Comparison of ENCODE assay signal across 9 mouse cellular contexts in the genomic region with DNA sequence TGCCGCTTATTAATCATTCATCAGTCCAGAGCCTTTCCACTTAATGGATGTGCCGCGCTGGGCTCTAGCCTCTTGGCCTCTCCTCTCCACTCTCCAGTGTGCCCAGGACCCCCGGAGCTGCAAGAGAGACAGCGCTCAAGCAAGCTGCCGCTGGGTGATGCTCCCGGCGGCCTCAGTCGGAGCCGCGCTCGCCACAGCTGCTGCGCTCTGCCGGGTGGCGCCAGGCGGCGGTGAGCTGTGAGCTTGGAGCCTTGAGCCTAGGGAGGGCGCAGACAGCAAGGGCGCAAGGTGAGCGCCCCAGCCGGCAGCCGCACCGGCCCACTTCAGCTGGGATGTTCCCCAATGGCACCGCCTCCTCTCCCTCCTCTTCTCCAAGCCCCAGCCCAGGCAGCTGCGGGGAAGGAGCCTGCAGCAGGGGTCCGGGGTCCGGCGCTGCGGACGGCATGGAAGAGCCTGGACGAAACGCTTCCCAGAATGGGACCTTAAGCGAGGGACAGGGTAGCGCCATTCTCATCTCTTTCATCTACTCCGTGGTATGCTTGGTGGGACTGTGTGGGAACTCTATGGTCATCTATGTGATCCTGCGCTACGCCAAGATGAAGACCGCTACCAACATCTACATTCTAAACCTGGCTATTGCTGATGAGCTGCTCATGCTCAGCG. TPM values are rescaled to one million over a fixed set of nuclear protein-coding genes. Genes with fewer than 3 reads are reported as not detected.
DNase-seq lines count a peak whose midpoint lies in the region; ATAC-seq and TF ChIP-seq lines count a peak whose summit lies in the region.
"Had no signal": no experiment of that assay in that cellular context is flagged by ENCODE, and none has a peak within 500 bp of the region (broad histone marks: within the 10 kb centered on the region; RNA-seq: fewer than 3 reads in every experiment).

No protein-coding gene starts in this region.

- DNase-seq in thymus, postnatal 0 days (ENCODE audit: low spot score): peak; percentile 2
- DNase-seq in thymus, postnatal 10 days (ENCODE audit: low spot score in 2 of 2): no peak
- peak; percentile 61 for DNase-seq in forebrain, embryonic 14.5 days (ENCODE audit: low spot score)
- DNase-seq in right cerebral cortex, adult 18-20 months: peak; percentile 49
- DNase-seq in adrenal gland, adult 2 months: no peak
- no peak for DNase-seq in cerebellum, adult 11 months

- no peaks in the 10 kb centered on the region for H3K9me3 ChIP-seq in forebrain, embryonic 14.5 days (replicated peaks; ENCODE audit: control insufficient read depth, low read length)
- H3K9me3 ChIP-seq in intestine, postnatal 0 days (ENCODE audit: control insufficient read depth): no peaks in the 10 kb centered on the region
- H3K9me3 ChIP-seq in liver, embryonic 12.5 days (replicated peaks): no peaks in the 10 kb centered on the region

- peak overlapping the region; percentile 62 for H3K9ac ChIP-seq in forebrain, embryonic 14.5 days (ENCODE audit: low read length)
- H3K9ac ChIP-seq in intestine, postnatal 0 days (ENCODE audit: low read depth, low read length): no peak overlapping the region
- no peak overlapping the region for H3K9ac ChIP-seq in liver, embryonic 12.5 days

- TF ChIP-seq CTCF in intestine, postnatal 0 days (IDR thresholded peaks at IDR 0.05; ENCODE audit: low read depth): peak; percentile 29

- no peaks in the 10 kb centered on the region for H3K36me3 ChIP-seq in forebrain, embryonic 14.5 days (ENCODE audit: control insufficient read depth, insufficient read depth, low read length)
- no peaks in the 10 kb centered on the region for H3K36me3 ChIP-seq in intestine, postnatal 0 days (ENCODE audit: control insufficient read depth, insufficient read depth)
- no peaks in the 10 kb centered on the region for H3K36me3 ChIP-seq in liver, embryonic 12.5 days

- H3K4me2 ChIP-seq in forebrain, embryonic 14.5 days (ENCODE audit: low read length): peak overlapping the region; percentile 98
- H3K4me2 ChIP-seq in intestine, postnatal 0 days (replicated peaks; ENCODE audit: low read depth): peak overlapping the region; percentile 67
- H3K4me2 ChIP-seq in liver, embryonic 12.5 days: peak overlapping the region; percentile 53

- peaks cover 48% of the 10 kb centered on the region for H3K27me3 ChIP-seq in forebrain, embryonic 14.5 days (replicated peaks; ENCODE audit: control insufficient read depth, insufficient read depth, low read length)
- H3K27me3 ChIP-seq in intestine, postnatal 0 days (replicated peaks; ENCODE audit: control insufficient read depth, insufficient read depth, low read length): peaks cover 38% of the 10 kb centered on the region
- H3K27me3 ChIP-seq in liver, embryonic 12.5 days (replicated peaks): peaks cover 43% of the 10 kb centered on the region

- whole genome bisulfite sequencing in forebrain, embryonic 14.5 days: under 1% methylated on average over 37 of the region's 39 CpGs
- WGBS in intestine, postnatal 0 days: 1% methylated on average over 39 of the region's 39 CpGs
- 3% methylated on average over 37 of the region's 39 CpGs for WGBS in liver, embryonic 12.5 days (ENCODE audit: insufficient replicate concordance)

- H3K4me3 ChIP-seq in forebrain, embryonic 14.5 days (ENCODE audit: low read depth, low read length): peak overlapping the region; percentile 49
- peak overlapping the region; percentile 40 for H3K4me3 ChIP-seq in intestine, postnatal 0 days (ENCODE audit: low read depth, low read length)
- H3K4me3 ChIP-seq in liver, embryonic 12.5 days: peak overlapping the region; percentile 34

- peak; percentile 65 for ATAC-seq in forebrain, embryonic 14.5 days
- no peak for ATAC-seq in intestine, postnatal 0 days
- ATAC-seq in liver, embryonic 12.5 days: no peak

- peaks cover 19% of the 10 kb centered on the region for H3K4me1 ChIP-seq in forebrain, embryonic 14.5 days (ENCODE audit: control insufficient read depth, insufficient read depth, low read length)
- peaks cover 12% of the 10 kb centered on the region; the same call in 1 of the 2 replicates for H3K4me1 ChIP-seq in intestine, postnatal 0 days (replicated peaks; ENCODE audit: control insufficient read depth, insufficient read depth, low read length)
- H3K4me1 ChIP-seq in liver, embryonic 12.5 days: peaks cover 9% of the 10 kb centered on the region; the same call in 1 of the 2 replicates

- H3K27ac ChIP-seq in forebrain, embryonic 14.5 days (ENCODE audit: low read depth, low read length): no peak overlapping the region
- H3K27ac ChIP-seq in intestine, postnatal 0 days (ENCODE audit: low read depth, low read length): no peak overlapping the region
- H3K27ac ChIP-seq in liver, embryonic 12.5 days: no peak overlapping the region

RNA-seq across cellular contexts. Expression of a gene that starts 0.8 kb away (rescaled TPM):
- polyA plus RNA-seq in thymus, postnatal 0 days (2015; fragmentation: Nextera tagmentation; extraction: Ambion mirVana): not detected in 2 replicates
- polyA plus RNA-seq in forebrain, embryonic 14.5 days (2014; fragmentation: Nextera tagmentation; extraction: Ambion mirVana): 5.8 and 8.0 TPM in 2 replicates
- polyA plus RNA-seq in intestine, postnatal 0 days (2015; fragmentation: Nextera tagmentation; extraction: Ambion mirVana): 2.7 TPM in 2 replicates
- not detected in 2 replicates for polyA plus RNA-seq in liver, embryonic 12.5 days (2016; fragmentation: Nextera tagmentation; extraction: Ambion mirVana)
- total RNA-seq in adrenal gland, adult 2 months (2021): not detected
- 0.11 and 0.13 TPM in 2 replicates for polyA plus RNA-seq in adrenal gland, adult 2 months (2012; rRNA removed)
- total RNA-seq: neutrophil, adult 5-6 weeks had no signal

RNA-seq across cellular contexts. Expression of a gene that starts 56.7 kb away (rescaled TPM):
- 4.6 and 5.0 TPM in 2 replicates for polyA plus RNA-seq in thymus, postnatal 0 days (2015; fragmentation: Nextera tagmentation; extraction: Ambion mirVana)
- 5.6 and 5.9 TPM in 2 replicates for polyA plus RNA-seq in forebrain, embryonic 14.5 days (2014; fragmentation: Nextera tagmentation; extraction: Ambion mirVana)
- polyA plus RNA-seq in intestine, postnatal 0 days (2015; fragmentation: Nextera tagmentation; extraction: Ambion mirVana): 5.3 and 6.3 TPM in 2 replicates
- 7.6 and 8.3 TPM in 2 replicates for polyA plus RNA-seq in liver, embryonic 12.5 days (2016; fragmentation: Nextera tagmentation; extraction: Ambion mirVana)
- total RNA-seq in adrenal gland, adult 2 months (2021): 10 to 100 TPM in 1 of 2 experiments, 1 to 10 TPM in 1; 4.8 to 12.4 TPM
- polyA plus RNA-seq in adrenal gland, adult 2 months (2012; rRNA removed): 2.6 and 3.5 TPM in 2 replicates

Comparison
In these comparisons a context has a peak if more than half of its experiments do, and no peak if none do; other contexts are left out.
1. DNase-seq: peak in thymus, postnatal 0 days (single experiment), forebrain, embryonic 14.5 days (single experiment) and right cerebral cortex, adult 18-20 months (single experiment); none in thymus, postnatal 10 days (0 of 2), adrenal gland, adult 2 months (single experiment) and cerebellum, adult 11 months (single experiment).
2. Peak in every context shown above with its lines, with median percentiles within 50 percentile points of each other: H3K4me2 ChIP-seq and H3K4me3 ChIP-seq.